12 mouse cellular contexts compared by ENCODE assay signal in genomic region chr13:45749937-45750336, GRCm38 (mm10).
DNase-seq lines count a peak whose midpoint lies in the region.
"Had no signal": no experiment of that assay in that cellular context is flagged by ENCODE, and none has a peak within 500 bp of the region (broad histone marks: within the 10 kb centered on the region; RNA-seq: fewer than 3 reads in every experiment).

No protein-coding gene starts in this region.

- DNase-seq in lung, postnatal 10 days: peak; percentile 29
- DNase-seq in lung, postnatal 4 days: no peak
- DNase-seq in embryonic facial prominence, embryonic 10.5 days (ENCODE audit: low spot score): no peak
- DNase-seq in heart, postnatal 4 days: peak; percentile 22
- DNase-seq in splenic B cell, adult 2 months (ENCODE audit: low read depth, low spot score): peak; percentile 2
- DNase-seq in embryo, embryonic 10.5 days (ENCODE audit: low spot score): no peak
- no peak for DNase-seq in left cerebral cortex, adult 8-10 months (ENCODE audit: low spot score in 2 of 2)
- no peak for DNase-seq in layer of hippocampus, postnatal 10 days (ENCODE audit: low spot score in 2 of 2)
- DNase-seq: liver, postnatal 0 days; thymus, postnatal 4 days had no signal

- H3K27ac ChIP-seq in embryonic facial prominence, embryonic 10.5 days (replicated peaks): peak overlapping the region; percentile 48
- H3K27ac ChIP-seq: embryonic facial prominence, embryonic 12.5 days had no signal

- no peaks in the 10 kb centered on the region for H3K27me3 ChIP-seq in embryonic facial prominence, embryonic 10.5 days (replicated peaks; ENCODE audit: low read depth, poor library complexity, severe bottlenecking)
- H3K27me3 ChIP-seq in splenic B cell, adult 2 months (ENCODE audit: control insufficient read depth, insufficient read depth, low read length, poor library complexity, severe bottlenecking): no peaks in the 10 kb centered on the region
- H3K27me3 ChIP-seq: embryonic facial prominence, embryonic 12.5 days had no signal

- H3K36me3 ChIP-seq in embryonic facial prominence, embryonic 10.5 days (replicated peaks): no peaks in the 10 kb centered on the region
- H3K36me3 ChIP-seq in splenic B cell, adult 2 months (ENCODE audit: control insufficient read depth, insufficient read depth, low read length, poor library complexity, severe bottlenecking): no peaks in the 10 kb centered on the region
- H3K36me3 ChIP-seq: embryonic facial prominence, embryonic 12.5 days had no signal

- WGBS in embryonic facial prominence, embryonic 10.5 days: 76% methylated on average over 1 of the region's 1 CpGs

- H3K9me3 ChIP-seq in embryonic facial prominence, embryonic 10.5 days: no peaks in the 10 kb centered on the region
- H3K9me3 ChIP-seq: embryonic facial prominence, embryonic 12.5 days had no signal

- H3K4me1 ChIP-seq in embryonic facial prominence, embryonic 10.5 days: peaks cover 31% of the 10 kb centered on the region

- H3K4me3 ChIP-seq in embryonic facial prominence, embryonic 10.5 days: no peak overlapping the region
- H3K4me3 ChIP-seq: embryonic facial prominence, embryonic 12.5 days; layer of hippocampus, adult 2 months had no signal

Comparison
In these comparisons a context has a peak if more than half of its experiments do, and no peak if none do; other contexts are left out.
1. DNase-seq: peak in lung, postnatal 10 days (single experiment), heart, postnatal 4 days (single experiment) and splenic B cell, adult 2 months (single experiment); none in lung, postnatal 4 days (0 of 2), embryonic facial prominence, embryonic 10.5 days (single experiment), embryo, embryonic 10.5 days (single experiment), left cerebral cortex, adult 8-10 months (0 of 2) and layer of hippocampus, postnatal 10 days (0 of 2).